Mouse (Mus musculus) CH12.LX (cell line): Measurements from ENCODE around the gene Gm49486. TPM values are rescaled to one million over a fixed set of nuclear protein-coding genes. Genes with fewer than 3 reads are reported as not detected.

ENCODE experiments used
- DNase-seq: peaks from one replicate; pipeline ENCODE4 v3.0.0-alpha.2; 2013; ENCODE audit errors: extremely low read depth
- H3K27ac ChIP-seq: 2 replicates; pipeline ENCODE4 v1.5.1; 2012; ENCODE audit warnings: low read depth, mild to moderate bottlenecking, control low read depth, moderate library complexity; ENCODE audit not compliant: insufficient read depth
- H3K27me3 ChIP-seq: replicated peaks from 2 replicates; pipeline ENCODE3; 2012; ENCODE audit warnings: inconsistent platforms
- H3K36me3 ChIP-seq, 2 experiments: replicated peaks in 1 of 2; 2 replicates each; pipeline versions ENCODE3 to v1.6.1; 2012; ENCODE audit warnings: inconsistent platforms in 1 of 2, low read length in 1 of 2, mild to moderate bottlenecking in 1 of 2, mixed read lengths in 1 of 2, moderate library complexity in 1 of 2; ENCODE audit not compliant: control insufficient read depth in 1 of 2, insufficient read depth in 1 of 2
- H3K4me1 ChIP-seq, 2 experiments: 2 replicates each; pipeline ENCODE4 v1.6.1; 2012; ENCODE audit warnings: inconsistent platforms in 1 of 2, moderate library complexity in 1 of 2; ENCODE audit not compliant: insufficient read depth in 2 of 2, control insufficient read depth in 1 of 2
- H3K4me2 ChIP-seq: 2 replicates; pipeline ENCODE4 v1.6.1; 2012; ENCODE audit warnings: low read depth, mild to moderate bottlenecking, control low read depth; ENCODE audit not compliant: poor library complexity, insufficient read depth, severe bottlenecking
- H3K4me3 ChIP-seq, 3 experiments: fragments of 150-350 bp in 1 of 3; sonication (generic) in 1 of 3; replicated peaks in 1 of 3; 2 replicates each; pipeline versions ENCODE3 to v1.5.1; 2011 to 2012; ENCODE audit warnings: low read depth in 2 of 3, low read length in 2 of 3, mild to moderate bottlenecking in 2 of 3, moderate library complexity in 2 of 3, control low read depth in 1 of 3, improper control_type of control experiment in 1 of 3, inconsistent platforms in 1 of 3, mixed read lengths in 1 of 3; ENCODE audit not compliant: poor library complexity in 1 of 3
- H3K79me2 ChIP-seq: replicated peaks from 2 replicates; pipeline ENCODE4 v1.6.1; 2012; ENCODE audit warnings: mild to moderate bottlenecking, moderate library complexity; ENCODE audit not compliant: control insufficient read depth, poor library complexity, insufficient read depth, severe bottlenecking; ENCODE audit errors: extremely low read depth
- H3K9ac ChIP-seq: 2 replicates; pipeline ENCODE4 v1.6.1; 2012; ENCODE audit warnings: low read depth, mild to moderate bottlenecking, control low read depth, moderate library complexity; ENCODE audit not compliant: insufficient read depth
- H3K9me3 ChIP-seq: replicated peaks from 2 replicates; pipeline ENCODE3; 2012; ENCODE audit warnings: low read length, inconsistent platforms, mixed read lengths
- BHLHE40 ChIP-seq: IDR thresholded peaks from 2 replicates; pipeline ENCODE4 v1.6.1; 2011; ENCODE audit warnings: mild to moderate bottlenecking, low read depth, low read length, improper control_type of control experiment
- CHD1 ChIP-seq: IDR thresholded peaks from 2 replicates; pipeline ENCODE4 v1.6.1; 2012; ENCODE audit warnings: low read depth, low read length, improper control_type of control experiment, inconsistent platforms
- CTCF ChIP-seq, 2 experiments: IDR thresholded peaks in 1 of 2; conservative IDR thresholded peaks in 1 of 2; 2 replicates each; pipeline ENCODE4 v1.5.1; 2011 to 2012; ENCODE audit warnings: low read depth in 2 of 2, low read length in 2 of 2, improper control_type of control experiment in 1 of 2, inconsistent platforms in 1 of 2, mild to moderate bottlenecking in 1 of 2, moderate library complexity in 1 of 2
- ETS1 ChIP-seq: conservative IDR thresholded peaks from 2 replicates; pipeline ENCODE4 v1.6.1; 2012; ENCODE audit warnings: low read depth, mild to moderate bottlenecking, inconsistent platforms, low read length, improper control_type of control experiment, moderate library complexity
- HCFC1 ChIP-seq: IDR thresholded peaks from 2 replicates; pipeline ENCODE4 v1.6.1; 2012; ENCODE audit warnings: low read depth, mild to moderate bottlenecking, inconsistent platforms, low read length, improper control_type of control experiment
- IRF4 ChIP-seq: IDR thresholded peaks from 2 replicates; pipeline ENCODE4 v1.6.1; 2014; ENCODE audit warnings: low read depth, mild to moderate bottlenecking, inconsistent platforms, low read length, improper control_type of control experiment
- JUN ChIP-seq: IDR thresholded peaks from 2 replicates; pipeline ENCODE4 v1.6.1; 2011; ENCODE audit warnings: low read depth, mild to moderate bottlenecking, low read length, improper control_type of control experiment, moderate library complexity; ENCODE audit not compliant: insufficient read depth
- MAX ChIP-seq: IDR thresholded peaks from 2 replicates; pipeline ENCODE4 v1.6.1; 2011; ENCODE audit warnings: low read length, improper control_type of control experiment
- MEF2A ChIP-seq: IDR thresholded peaks from 2 replicates; pipeline ENCODE4 v1.6.1; 2014; ENCODE audit warnings: low read depth, mild to moderate bottlenecking, inconsistent platforms, low read length, improper control_type of control experiment, borderline replicate concordance
- MXI1 ChIP-seq: IDR thresholded peaks from 2 replicates; pipeline ENCODE4 v1.6.1; 2011; ENCODE audit warnings: mild to moderate bottlenecking, low read depth, low read length, improper control_type of control experiment
- NELFE ChIP-seq: IDR thresholded peaks from 2 replicates; pipeline ENCODE4 v1.6.1; 2011; ENCODE audit warnings: low read depth, low read length, improper control_type of control experiment
- NRF1 ChIP-seq: IDR thresholded peaks from 2 replicates; pipeline ENCODE4 v1.6.1; 2014; ENCODE audit warnings: low read depth, mild to moderate bottlenecking, inconsistent platforms, low read length, improper control_type of control experiment, moderate library complexity
- POLR2AphosphoS2 ChIP-seq: IDR thresholded peaks from 2 replicates; pipeline ENCODE4 v1.6.1; 2011; ENCODE audit warnings: low read depth, low read length, improper control_type of control experiment
- RAD21 ChIP-seq: IDR thresholded peaks from 2 replicates; pipeline ENCODE4 v1.6.1; 2011; ENCODE audit warnings: low read depth, mild to moderate bottlenecking, low read length, improper control_type of control experiment, moderate library complexity
- RCOR1 ChIP-seq: conservative IDR thresholded peaks from 2 replicates; pipeline ENCODE4 v1.6.1; 2012; ENCODE audit warnings: low read depth, mild to moderate bottlenecking, inconsistent platforms, low read length, improper control_type of control experiment
- SIN3A ChIP-seq: IDR thresholded peaks from 2 replicates; pipeline ENCODE4 v1.6.1; 2012; ENCODE audit warnings: low read length, improper control_type of control experiment, inconsistent platforms
- SMC3 ChIP-seq: IDR thresholded peaks from 2 replicates; pipeline ENCODE4 v1.6.1; 2011; ENCODE audit warnings: low read depth, low read length, improper control_type of control experiment
- TCF12 ChIP-seq: IDR thresholded peaks from 2 replicates; pipeline ENCODE4 v1.6.1; 2014; ENCODE audit warnings: low read depth, mild to moderate bottlenecking, inconsistent platforms, low read length, improper control_type of control experiment
- ZKSCAN1 ChIP-seq: IDR thresholded peaks from 2 replicates; pipeline ENCODE4 v1.6.1; 2012; ENCODE audit warnings: low read depth, inconsistent platforms, low read length, improper control_type of control experiment, borderline replicate concordance
- ZNF384 ChIP-seq: IDR thresholded peaks from 2 replicates; pipeline ENCODE4 v1.6.1; 2012; ENCODE audit warnings: low read depth, low read length, improper control_type of control experiment, inconsistent platforms
- dilution Hi-C: fragments of 300-500 bp; cut with MboI; formaldehyde crosslinking; loops from 2 replicates; pipeline ENCODE4 v1.14.3; 2020; ENCODE audit warnings: low sequenced_read_pairs; ENCODE audit not compliant: extremely low pct_unique_long_range_greater_than_20kb, extremely low pct_ligation_motif_present
- in situ Hi-C: fragments of 300-500 bp; cut with MboI; formaldehyde crosslinking; loops from 3 replicates; pipeline ENCODE4 v1.14.3; 2019; ENCODE audit warnings: low sequenced_read_pairs, low pct_ligation_motif_present, low pct_unique_long_range_greater_than_20kb, mixed read lengths
- polyA plus RNA-seq: library from polyadenylated mRNA; unstranded; fragments of >175 nt; gene quantifications from 2 replicates; pipeline ENCODE4 v1.2.1, GENCODE M21; 2012; ENCODE audit warnings: low read depth; ENCODE audit not compliant: insufficient read length
- total RNA-seq, 2 experiments: library from RNA; depleted of rRNA; stranded (reverse); fragments of 300-350 nt in 1 of 2; fragments of >200 nt in 1 of 2; gene quantifications; 2 replicates each; pipeline ENCODE4 v1.2.3; 2012 to 2014

Gene Gm49486
- total and polyA plus RNA-seq, 3 experiments, result 0.21 to 0.77 (median 0.59) TPM

- peak overlapping the region; percentile 45; the same call in 1 of the 2 replicates for H3K9ac ChIP-seq
- peaks cover 8% of the 10 kb centered on the region for H3K27me3 ChIP-seq
- 0 out of 2 replicates have a peak, but pooled peaks have one; percentile 12 for TF ChIP-seq NELFE
- no peak for TF ChIP-seq IRF4
- TF ChIP-seq MAX, result peak; percentile 60
- TF ChIP-seq RAD21, result peak; percentile 59
- TF ChIP-seq SMC3, result peak; percentile 63
- TF ChIP-seq CTCF (conservative IDR thresholded peaks at IDR 0.05 in 1 of 2, IDR thresholded peaks at IDR 0.05 in 1 of 2; ENCODE audit: low read depth in 2 of 2, low read length in 2 of 2), result peak; percentile 53 to 79; a peak in 3 of 4 replicates
- no peak for TF ChIP-seq MEF2A
- TF ChIP-seq HCFC1, result no peak
- TF ChIP-seq MXI1, result peak; percentile 64; the same call in 1 of the 2 replicates
- TF ChIP-seq BHLHE40, result 0 out of 2 replicates have a peak, but pooled peaks have one; percentile 13
- no peaks in the 10 kb centered on the region for H3K79me2 ChIP-seq
- in situ Hi-C loops, result no loop called here
- peaks cover 5 to 24% of the 10 kb centered on the region in 2 experiments for H3K4me1 ChIP-seq
- dilution Hi-C loops, result no loop called here
- H3K27ac ChIP-seq, result no peak overlapping the region
- H3K9me3 ChIP-seq, result no peaks in the 10 kb centered on the region
- peak overlapping the region; percentile 77 for H3K4me2 ChIP-seq
- peak; percentile 75 for DNase-seq
- H3K4me3 ChIP-seq, result peak overlapping the region; percentile 37 to 54 (median 52)
- H3K36me3 ChIP-seq, result no peaks in the 10 kb centered on the region
Observed at GRCm38 (mm10) chr15:79271124-79271746, 42.0 kb downstream of the Gm49486 start.

DNA sequence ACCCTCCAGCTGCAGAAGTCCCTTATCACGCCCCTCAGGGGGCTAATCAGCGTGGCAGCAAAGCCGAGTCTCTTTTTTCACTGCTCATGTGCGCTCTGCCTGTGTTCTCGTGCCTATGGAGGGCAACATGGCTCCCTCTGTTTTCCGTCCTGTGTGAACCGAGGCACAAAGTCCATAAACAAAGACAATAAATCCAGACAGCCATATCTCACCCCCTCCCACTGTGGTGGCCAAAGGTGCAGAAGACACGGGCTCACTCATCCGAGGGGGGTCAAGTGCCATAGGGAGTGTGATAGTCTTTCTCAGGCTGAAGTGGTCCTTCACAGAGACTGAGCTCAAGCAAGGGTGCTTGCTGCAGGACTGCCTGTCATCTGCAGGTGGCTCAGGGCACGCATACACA, 43.8 kb downstream of the Gm49486 start:
- TF ChIP-seq TCF12 (no peak), POLR2AphosphoS2 (no peak), RCOR1 (no peak), ETS1 (no peak), ZNF384 (no peak), CHD1 (no peak), SIN3A (no peak), MXI1 (no peak), NRF1 (no peak), JUN (no peak), ZKSCAN1 (no peak), MAX (no peak), CTCF (conservative IDR thresholded peaks at IDR 0.05 in 1 of 2, IDR thresholded peaks at IDR 0.05 in 1 of 2; ENCODE audit: low read depth in 2 of 2, low read length in 2 of 2) (no peak)
- H3K27me3 ChIP-seq, result peaks cover 3% of the 10 kb centered on the region
- H3K79me2 ChIP-seq, result no peaks in the 10 kb centered on the region
- H3K36me3 ChIP-seq, result no peaks in the 10 kb centered on the region
- peaks cover 3% of the 10 kb centered on the region for H3K9me3 ChIP-seq
- peaks cover under 1 to 17% of the 10 kb centered on the region in 2 experiments for H3K4me1 ChIP-seq
- no peak overlapping the region for H3K4me3 ChIP-seq
- in situ Hi-C loops (no loop called here), dilution Hi-C loops (no loop called here)
- DNase-seq, result no peak
- no peak overlapping the region for H3K9ac ChIP-seq
- no peak overlapping the region for H3K4me2 ChIP-seq
- no peak overlapping the region for H3K27ac ChIP-seq
